Mouse (Mus musculus) forebrain, embryonic 13.5 days (tissue): ENCODE results near the gene Rabep1. TPM values are rescaled to one million over a fixed set of nuclear protein-coding genes. Genes with fewer than 3 reads are reported as not detected.

ENCODE experiments used
- polyA plus RNA-seq: library from polyadenylated mRNA; unstranded; fragments of >200 nt; fragmentation: Nextera tagmentation; extraction: Ambion mirVana; gene quantifications from 2 replicates; pipeline ENCODE4 v1.2.1, GENCODE M21; 2015

Gene Rabep1
- polyA plus RNA-seq, 1 experiment from 2014 or later, result 66.6 TPM

Other genes starting within 250 kb of the Rabep1 start
- gene 4930544D05Rik, start 228.9 kb upstream of the Rabep1 start, polyA plus RNA-seq, result not detected in 2 replicates
- gene Chrne, start 225.6 kb upstream of the Rabep1 start, polyA plus RNA-seq, result not detected in 2 replicates
- gene Gp1ba, start 205.7 kb upstream of the Rabep1 start, polyA plus RNA-seq, result 0.15 and 0.30 TPM in 2 replicates
- 108 and 119 TPM in 2 replicates for gene Rnf167, start 197.5 kb upstream of the Rabep1 start, polyA plus RNA-seq
- gene Slc25a11, start 197.3 kb upstream of the Rabep1 start, polyA plus RNA-seq, result 156 and 165 TPM in 2 replicates
- gene Pfn1, start 190.1 kb upstream of the Rabep1 start, polyA plus RNA-seq, result 919 and 977 TPM in 2 replicates
- gene Eno3, start 187.6 kb upstream of the Rabep1 start, polyA plus RNA-seq, result 7.1 and 7.4 TPM in 2 replicates
- 173 and 177 TPM in 2 replicates for gene Spag7, start 175.4 kb upstream of the Rabep1 start, polyA plus RNA-seq
- 11.9 and 13.9 TPM in 2 replicates for gene Camta2, start 156.7 kb upstream of the Rabep1 start, polyA plus RNA-seq
- gene Inca1, start 144.6 kb upstream of the Rabep1 start, polyA plus RNA-seq, result 0.87 and 0.89 TPM in 2 replicates
- gene Kif1c, start 144.2 kb upstream of the Rabep1 start, polyA plus RNA-seq, result 1.3 and 1.5 TPM in 2 replicates
- 11.5 and 13.4 TPM in 2 replicates for gene Zfp3, start 80.6 kb upstream of the Rabep1 start, polyA plus RNA-seq
- gene Scimp, start 32.2 kb upstream of the Rabep1 start, polyA plus RNA-seq, result not detected in 2 replicates
- 153 and 162 TPM in 2 replicates for gene Nup88, start 125.2 kb downstream of the Rabep1 start, polyA plus RNA-seq
- 92.5 and 96.0 TPM in 2 replicates for gene Rpain, start 125.4 kb downstream of the Rabep1 start, polyA plus RNA-seq
- 229 and 242 TPM in 2 replicates for gene C1qbp, start 138.2 kb downstream of the Rabep1 start, polyA plus RNA-seq
- 11.9 and 14.8 TPM in 2 replicates for gene Dhx33, start 159.7 kb downstream of the Rabep1 start, polyA plus RNA-seq
- 51.3 and 53.5 TPM in 2 replicates for gene Mis12, start 174.8 kb downstream of the Rabep1 start, polyA plus RNA-seq
- 36.9 and 37.8 TPM in 2 replicates for gene Derl2, start 175.1 kb downstream of the Rabep1 start, polyA plus RNA-seq
- gene 6330403K07Rik, start 188.7 kb downstream of the Rabep1 start, polyA plus RNA-seq, result 425 and 437 TPM in 2 replicates